ENCODE assay signal across 7 mouse cellular contexts in the genomic region with DNA sequence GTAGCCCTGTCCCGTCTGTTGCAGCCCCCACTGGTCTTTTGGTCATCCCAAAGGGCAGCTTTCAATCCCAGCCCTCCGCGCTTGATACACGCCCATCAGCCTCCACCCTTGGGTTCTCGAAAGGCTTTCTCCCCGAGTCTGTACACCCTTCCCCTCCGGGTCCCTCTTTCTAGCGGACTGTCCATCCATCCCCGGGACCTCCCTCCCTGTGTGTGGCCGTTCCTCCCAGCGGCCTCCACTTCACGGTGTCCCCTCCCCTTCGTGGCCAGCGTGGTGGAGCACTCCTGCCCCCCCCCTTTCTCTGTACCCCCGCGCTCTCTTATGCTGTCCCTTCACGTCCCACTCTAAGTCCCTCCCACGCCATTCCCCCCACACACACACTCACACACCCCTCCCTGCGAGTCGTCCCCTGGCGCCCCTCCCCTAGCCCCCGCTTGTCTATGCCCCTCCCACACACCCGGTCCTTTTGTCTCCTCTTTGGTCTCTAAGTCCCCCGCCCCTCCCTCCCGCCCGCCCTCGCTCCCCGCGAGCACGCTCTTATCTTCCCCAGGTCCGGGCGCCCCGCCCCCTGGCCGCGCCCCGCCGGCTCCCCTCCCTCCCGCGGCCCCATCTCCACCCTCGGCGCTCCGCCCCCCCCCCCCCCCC. TPM values are rescaled to one million over a fixed set of nuclear protein-coding genes. Genes with fewer than 3 reads are reported as not detected.
DNase-seq lines count a peak whose midpoint lies in the region; ATAC-seq lines count a peak whose summit lies in the region.

No protein-coding gene starts in this region.

- H3K27me3 ChIP-seq in hindbrain, embryonic 16.5 days (replicated peaks; ENCODE audit: control insufficient read depth, insufficient read depth, low read length) = no peaks in the 10 kb centered on the region
- H3K27me3 ChIP-seq in midbrain, embryonic 10.5 days (ENCODE audit: low read depth, poor library complexity, severe bottlenecking) = peaks cover 35% of the 10 kb centered on the region

- WGBS in hindbrain, embryonic 16.5 days = 23% methylated on average over 22 of the region's 42 CpGs
- 13% methylated on average over 37 of the region's 42 CpGs for WGBS in midbrain, embryonic 10.5 days

- peak overlapping the region; percentile 87 for H3K27ac ChIP-seq in hindbrain, embryonic 16.5 days (ENCODE audit: low read depth, low read length)
- H3K27ac ChIP-seq in midbrain, embryonic 10.5 days (replicated peaks) = peak overlapping the region; percentile 92

- ATAC-seq in hindbrain, embryonic 16.5 days = peak; percentile 86

- H3K9me3 ChIP-seq in hindbrain, embryonic 16.5 days (ENCODE audit: control insufficient read depth, low read length) = no peaks in the 10 kb centered on the region
- H3K9me3 ChIP-seq in midbrain, embryonic 10.5 days (replicated peaks) = no peaks in the 10 kb centered on the region; the same call in 1 of the 2 replicates

- H3K9ac ChIP-seq in hindbrain, embryonic 16.5 days (ENCODE audit: low read depth, low read length) = peak overlapping the region; percentile 70

- DNase-seq in adrenal gland, adult 18-20 months (ENCODE audit: low spot score in 2 of 2) = peak; percentile 58 to 62
- DNase-seq in cerebellum, postnatal 4 days (ENCODE audit: low spot score in 2 of 2) = peak; percentile 26 to 58
- DNase-seq in gastrocnemius, adult 18-20 months (ENCODE audit: low spot score) = peak; percentile 66
- peak; percentile 90 for DNase-seq in left cerebral cortex, postnatal 4 days
- peak; percentile 85 for DNase-seq in midbrain, embryonic 10.5 days (ENCODE audit: low spot score)
- peak; percentile 86 for DNase-seq in skeletal muscle tissue, adult 2 months (ENCODE audit: low read depth, low spot score)

- intact Hi-C loops in left cerebral cortex, postnatal 4 days (cut with DNase I) = loop anchor here (10.0 kb wide), 1 partner anchor 100 kb away; no protein-coding TSS in a partner anchor

- H3K4me3 ChIP-seq in hindbrain, embryonic 16.5 days (ENCODE audit: low read length) = peak overlapping the region; percentile 50
- H3K4me3 ChIP-seq in midbrain, embryonic 10.5 days = peak overlapping the region; percentile 58

- peak overlapping the region; percentile 64 for H3K4me2 ChIP-seq in hindbrain, embryonic 16.5 days (ENCODE audit: low read length)

- H3K4me1 ChIP-seq in hindbrain, embryonic 16.5 days (ENCODE audit: control insufficient read depth, insufficient read depth, low read depth, low read length) = no peaks in the 10 kb centered on the region
- H3K4me1 ChIP-seq in midbrain, embryonic 10.5 days = peaks cover 7% of the 10 kb centered on the region

- no peaks in the 10 kb centered on the region for H3K36me3 ChIP-seq in hindbrain, embryonic 16.5 days (ENCODE audit: control insufficient read depth, insufficient read depth, low read length)
- peaks cover 16% of the 10 kb centered on the region for H3K36me3 ChIP-seq in midbrain, embryonic 10.5 days

RNA-seq across cellular contexts. Expression of gene Utp14a, which starts 28.5 kb away (rescaled TPM):
- total RNA-seq in adrenal gland, adult 18-20 months (2021) = 10 to 100 TPM; 17.6 to 18.3 TPM
- total RNA-seq in gastrocnemius, adult 18-20 months (2021) = 10 to 100 TPM; 12.6 to 13.6 TPM
- polyA plus RNA-seq in hindbrain, embryonic 16.5 days (2015; fragmentation: Nextera tagmentation; extraction: Ambion mirVana) = 11.8 and 13.2 TPM in 2 replicates
- 10 to 100 TPM; 24.4 to 26.4 TPM for total RNA-seq in left cerebral cortex, postnatal 4 days (2021)
- 19.7 and 22.8 TPM in 2 replicates for polyA plus RNA-seq in midbrain, embryonic 10.5 days (2016; fragmentation: Nextera tagmentation; extraction: Ambion mirVana)

RNA-seq across cellular contexts. Expression of gene Bcorl1, which starts 56.0 kb away (rescaled TPM):
- 1 to 10 TPM; 8.0 to 9.1 TPM for total RNA-seq in adrenal gland, adult 18-20 months (2021)
- 1 to 10 TPM; 5.8 to 7.5 TPM for total RNA-seq in gastrocnemius, adult 18-20 months (2021)
- polyA plus RNA-seq in hindbrain, embryonic 16.5 days (2015; fragmentation: Nextera tagmentation; extraction: Ambion mirVana) = 6.8 and 7.3 TPM in 2 replicates
- 10 to 100 TPM; 27.9 to 33.5 TPM for total RNA-seq in left cerebral cortex, postnatal 4 days (2021)
- 4.0 and 4.9 TPM in 2 replicates for polyA plus RNA-seq in midbrain, embryonic 10.5 days (2016; fragmentation: Nextera tagmentation; extraction: Ambion mirVana)

Comparison
In these comparisons a context has a peak if more than half of its experiments do, and no peak if none do; other contexts are left out.
1. Peak in every context shown above with its lines: DNase-seq, ATAC-seq, H3K4me3 ChIP-seq and H3K27ac ChIP-seq.